Comparison of ENCODE assay signal across 8 mouse cellular contexts in the genomic region with DNA sequence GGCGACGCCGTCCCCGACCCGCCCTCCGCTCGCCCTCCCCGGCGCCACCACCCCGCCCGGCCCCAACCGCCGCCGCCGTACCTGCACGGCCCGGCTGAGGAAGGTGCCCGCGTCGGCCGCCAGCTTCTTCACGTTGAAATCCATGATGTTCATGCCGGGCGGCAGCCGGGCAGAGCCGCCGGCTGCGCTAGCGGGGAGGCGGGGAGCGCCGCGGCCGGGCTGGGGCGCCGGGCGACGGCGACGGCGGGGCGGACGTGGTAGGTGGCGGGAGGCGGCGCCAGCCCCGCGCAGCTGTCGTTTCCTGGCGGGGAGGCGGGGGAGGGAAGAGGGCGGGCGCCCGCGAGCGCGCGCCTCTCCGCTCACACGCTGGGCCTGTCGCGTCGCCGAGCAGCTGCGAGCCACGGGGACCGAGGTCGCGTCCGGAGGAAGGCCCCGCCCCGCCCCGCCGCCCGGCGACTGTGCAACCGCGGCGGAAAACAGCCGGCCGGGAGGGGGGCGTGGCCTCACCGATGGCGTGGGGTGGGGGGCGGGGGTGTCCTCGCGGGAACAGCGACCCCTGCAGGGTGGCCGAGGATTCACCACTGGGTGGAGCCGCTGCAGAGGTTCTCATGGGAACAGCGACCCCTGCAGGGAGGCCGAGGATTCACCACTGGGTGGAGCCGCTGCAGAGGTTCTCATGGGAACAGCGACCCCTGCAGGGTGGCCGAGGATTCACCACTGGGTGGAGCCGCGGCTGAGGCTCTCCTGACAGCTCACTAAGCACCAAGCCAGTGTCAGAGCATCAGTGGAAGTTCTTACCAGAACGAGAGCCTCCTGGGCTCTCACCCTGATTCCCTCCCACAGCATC. TPM values are rescaled to one million over a fixed set of nuclear protein-coding genes. Genes with fewer than 3 reads are reported as not detected.
DNase-seq lines count a peak whose midpoint lies in the region; ATAC-seq and TF ChIP-seq lines count a peak whose summit lies in the region.

A gene (minus strand): TSS at position 435 of the 847 bp plus-strand sequence.

- peak within 1 kb of the TSS; percentile 80 for H3K9ac ChIP-seq in forebrain, postnatal 0 days
- peak within 1 kb of the TSS; percentile 85 for H3K9ac ChIP-seq in lung, embryonic 15.5 days

- DNase-seq in G1E (ENCODE audit: low spot score): peak; percentile 86
- DNase-seq in cerebellum, adult 18-20 months: peak; percentile 96 to 99
- DNase-seq in forebrain, postnatal 0 days: peak; percentile 95
- peak; percentile 99 for DNase-seq in heart, postnatal 4 days
- DNase-seq in layer of hippocampus, adult 8-10 months (ENCODE audit: low spot score in 2 of 2): peak; percentile 90 to 96
- peak; percentile 90 for DNase-seq in ovary, adult 18-20 months (ENCODE audit: low spot score)
- DNase-seq in thymus, postnatal 0 days (ENCODE audit: low spot score): peak; percentile 93

- TF ChIP-seq CTCF in G1E (IDR thresholded peaks at IDR 0.05; ENCODE audit: low read depth, low read length): peak; percentile 93
- peak; percentile 99 for TF ChIP-seq CTCF in forebrain, postnatal 0 days (IDR thresholded peaks at IDR 0.05; ENCODE audit: low read depth)

- WGBS in forebrain, postnatal 0 days: 1% methylated on average over 77 of the region's 98 CpGs
- under 1% methylated on average over 72 of the region's 98 CpGs for WGBS in lung, embryonic 15.5 days

- peak; percentile 56 for ATAC-seq in G1E (ENCODE audit: extremely low read depth, insufficient number of reproducible peaks, low FRiP score, poor library complexity, severe bottlenecking)
- ATAC-seq in forebrain, postnatal 0 days: peak; percentile 90
- peak; percentile 91 for ATAC-seq in lung, embryonic 15.5 days (ENCODE audit: borderline replicate concordance, extremely low read depth, low FRiP score, low TSS enrichment)

- H3K27ac ChIP-seq in forebrain, postnatal 0 days (ENCODE audit: low read depth, low read length): peak within 1 kb of the TSS; percentile 94
- H3K27ac ChIP-seq in lung, embryonic 15.5 days: peak within 1 kb of the TSS; percentile 100

- no peaks in the 10 kb centered on the region for H3K27me3 ChIP-seq in G1E (ENCODE audit: insufficient read depth, low read length)
- H3K27me3 ChIP-seq in forebrain, postnatal 0 days (ENCODE audit: insufficient read depth, low read length): no peaks in the 10 kb centered on the region
- no peaks in the 10 kb centered on the region for H3K27me3 ChIP-seq in lung, embryonic 15.5 days

- H3K9me3 ChIP-seq in G1E (replicated peaks): no peaks in the 10 kb centered on the region
- no peaks in the 10 kb centered on the region for H3K9me3 ChIP-seq in forebrain, postnatal 0 days (ENCODE audit: low read length)
- no peaks in the 10 kb centered on the region for H3K9me3 ChIP-seq in lung, embryonic 15.5 days

- peak within 1 kb of the TSS; percentile 98 for H3K4me3 ChIP-seq in G1E (ENCODE audit: low read depth, low read length)
- H3K4me3 ChIP-seq in forebrain, postnatal 0 days (ENCODE audit: low read depth, low read length): peak within 1 kb of the TSS; percentile 98
- peak within 1 kb of the TSS; percentile 90 for H3K4me3 ChIP-seq in lung, embryonic 15.5 days

- H3K4me1 ChIP-seq in G1E (ENCODE audit: insufficient read depth, low read depth, low read length): peaks cover 52% of the 10 kb centered on the region
- H3K4me1 ChIP-seq in forebrain, postnatal 0 days (ENCODE audit: insufficient read depth): peaks cover 20% of the 10 kb centered on the region
- H3K4me1 ChIP-seq in lung, embryonic 15.5 days: peaks cover 34% of the 10 kb centered on the region

- peaks cover 10% of the 10 kb centered on the region for H3K36me3 ChIP-seq in G1E (replicated peaks)
- H3K36me3 ChIP-seq in forebrain, postnatal 0 days (ENCODE audit: insufficient read depth): no peaks in the 10 kb centered on the region
- H3K36me3 ChIP-seq in lung, embryonic 15.5 days: no peaks in the 10 kb centered on the region

- H3K4me2 ChIP-seq in forebrain, postnatal 0 days (ENCODE audit: low read depth): peak within 1 kb of the TSS; percentile 84
- peak within 1 kb of the TSS; percentile 71 for H3K4me2 ChIP-seq in lung, embryonic 15.5 days

RNA-seq across cellular contexts. Expression of the gene that starts here (rescaled TPM):
- total RNA-seq in G1E (2014; fragmentation: Nextera tagmentation) (337 and 350 TPM in 2 replicates), G1E (2017) (73.7 and 79.8 TPM in 2 replicates)
- 42.4 and 51.0 TPM in 2 replicates for polyA plus RNA-seq in G1E (2012)
- 103 and 118 TPM in 2 replicates for total RNA-seq in forebrain, postnatal 0 days (2014; rRNA removed)
- polyA plus RNA-seq in forebrain, postnatal 0 days (2015; fragmentation: Nextera tagmentation; extraction: Ambion mirVana): 104 and 128 TPM in 2 replicates
- 100 to 1,000 TPM; 260 to 261 TPM for total RNA-seq in heart, postnatal 4 days (2021)
- total RNA-seq in layer of hippocampus, adult 8-10 months (2022): 10 to 100 TPM; 57.9 to 72.0 (median 62.5) TPM
- 110 and 115 TPM in 2 replicates for polyA plus RNA-seq in lung, embryonic 15.5 days (2015; fragmentation: Nextera tagmentation; extraction: Ambion mirVana)
- polyA plus RNA-seq in thymus, postnatal 0 days (2015; fragmentation: Nextera tagmentation; extraction: Ambion mirVana): 158 and 162 TPM in 2 replicates

Comparison
In these comparisons a context has a peak if more than half of its experiments do, and no peak if none do; other contexts are left out.
1. Peak in every context shown above with its lines: DNase-seq, ATAC-seq, H3K4me3 ChIP-seq and H3K27ac ChIP-seq.